Mouse (Mus musculus): ENCODE results near the gene Zfhx2.

GRCm38 (mm10) chr14:55055167-55055834, 36.8 kb downstream of the Zfhx2 start:
- TF ChIP-seq GATA1 (IDR thresholded peaks at IDR 0.05; ENCODE audit: borderline replicate concordance, low read length), result no peak
- no peak for TF ChIP-seq FLI1 (IDR thresholded peaks at IDR 0.05; ENCODE audit: low read length)

Data from megakaryocyte, embryonic 14.5 days (primary cell).